Mouse (Mus musculus): ENCODE data around the gene Gm3012.
"Not testable (repeated sequence)": the region's sequence is repeated elsewhere in the genome, so short reads cannot be mapped to it uniquely, and the experiment has no call there.

The Gm3012 gene

DNA sequence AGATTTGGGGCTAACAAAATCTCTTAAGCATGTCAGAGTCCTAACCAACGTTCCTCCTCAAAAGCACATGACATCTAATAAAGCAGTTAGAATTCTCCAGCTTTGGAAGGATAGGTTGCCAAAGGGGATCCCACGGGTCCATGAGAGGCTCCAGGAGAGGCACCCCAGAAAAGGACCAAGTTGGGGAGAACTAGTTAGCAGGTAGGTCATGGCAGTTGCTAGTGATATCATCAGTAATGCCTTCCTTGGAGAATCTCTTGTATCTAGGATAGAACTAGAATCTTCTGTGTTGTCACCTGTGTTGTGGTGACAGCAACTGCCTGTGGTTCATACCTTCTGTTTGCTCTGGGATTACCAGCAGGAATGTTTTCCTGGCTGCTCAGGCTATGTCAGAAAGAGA is at the start of gene Gm3012:
Gm3012 (plus strand) TSS at position 301 of the 400 bp plus-strand sequence.
- not testable (repeated sequence) for H3K9me3 ChIP-seq (ENCODE audit: low read length); H3K4me3 ChIP-seq (replicated peaks; ENCODE audit: low read length); H3K4me1 ChIP-seq (replicated peaks; ENCODE audit: low read depth, low read length); H3K36me3 ChIP-seq (ENCODE audit: insufficient read depth, low read length); H3K27me3 ChIP-seq (ENCODE audit: insufficient read depth, low read length)

DNA sequence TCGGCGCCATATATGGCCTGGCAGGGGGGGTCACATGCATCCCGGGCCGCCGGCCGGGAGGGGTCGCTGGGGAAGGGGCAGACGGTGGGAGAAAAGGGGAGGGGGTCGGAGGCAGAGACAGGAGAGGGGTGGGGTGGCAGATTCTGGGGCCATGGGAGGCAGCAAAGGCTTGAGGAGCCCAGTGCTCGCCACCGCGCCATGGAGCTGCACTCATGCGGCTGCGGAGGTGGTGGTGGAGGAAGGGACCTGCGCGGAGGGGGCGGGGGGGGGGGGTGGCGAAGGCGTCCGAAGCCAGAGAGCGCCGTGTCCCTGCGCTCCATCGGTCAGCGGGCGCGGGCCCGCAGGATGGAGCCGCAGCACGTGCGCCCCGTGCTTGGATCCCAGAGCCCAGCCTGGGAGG is 17.4 kb downstream of the Gm3012 start, which contains the start of gene Gm3020:
Gm3020 (plus strand) TSS at position 301 of the 400 bp plus-strand sequence.
- not testable (repeated sequence) for H3K36me3 ChIP-seq (ENCODE audit: insufficient read depth, low read length); H3K4me1 ChIP-seq (replicated peaks; ENCODE audit: low read depth, low read length); H3K4me3 ChIP-seq (replicated peaks; ENCODE audit: low read length); H3K27me3 ChIP-seq (ENCODE audit: insufficient read depth, low read length); H3K9me3 ChIP-seq (ENCODE audit: low read length)

DNA sequence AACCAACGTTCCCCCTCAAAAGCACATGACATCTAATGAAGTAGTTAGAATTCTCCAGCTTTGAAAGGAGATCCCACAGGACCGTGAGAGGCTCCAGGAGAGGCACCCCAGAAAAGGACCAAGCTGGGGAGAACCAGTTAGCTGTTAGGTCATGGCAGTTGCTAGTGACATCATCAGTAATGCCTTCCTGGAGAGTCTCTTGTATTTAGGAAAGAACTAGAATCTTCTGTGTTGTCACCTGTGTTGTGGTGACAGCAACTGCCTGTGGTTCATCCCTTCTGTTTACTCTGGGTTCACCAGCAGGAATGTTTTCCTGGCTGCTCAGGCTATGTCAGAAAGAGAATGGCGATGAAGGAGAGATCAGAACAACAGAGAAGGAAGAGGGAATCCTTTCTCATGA is 54.2 kb downstream of the Gm3012 start, which contains the start of gene Gm3043:
Gm3043 (plus strand) TSS at position 301 of the 400 bp plus-strand sequence.
- H3K27me3 ChIP-seq (ENCODE audit: insufficient read depth, low read length); H3K9me3 ChIP-seq (ENCODE audit: low read length); H3K36me3 ChIP-seq (ENCODE audit: insufficient read depth, low read length); H3K4me1 ChIP-seq (replicated peaks; ENCODE audit: low read depth, low read length); H3K4me3 ChIP-seq (replicated peaks; ENCODE audit: low read length): not testable (repeated sequence)

All from E14TG2a.4 (cell line).